Mouse (Mus musculus) E14TG2a.4 (cell line): Measurements from ENCODE around the gene Nphp1.

ENCODE experiments used
- CTCF ChIP-seq: conservative IDR thresholded peaks from 2 replicates; pipeline ENCODE4 v1.5.1; 2014; ENCODE audit warnings: low read length
- NANOG ChIP-seq: IDR thresholded peaks from 2 replicates; pipeline ENCODE4 v1.6.1; 2014; ENCODE audit warnings: borderline replicate concordance, low read length, mixed read lengths
- POU5F1 ChIP-seq: IDR thresholded peaks from 2 replicates; pipeline ENCODE4 v1.6.1; 2014; ENCODE audit warnings: low read length, borderline replicate concordance

DNA sequence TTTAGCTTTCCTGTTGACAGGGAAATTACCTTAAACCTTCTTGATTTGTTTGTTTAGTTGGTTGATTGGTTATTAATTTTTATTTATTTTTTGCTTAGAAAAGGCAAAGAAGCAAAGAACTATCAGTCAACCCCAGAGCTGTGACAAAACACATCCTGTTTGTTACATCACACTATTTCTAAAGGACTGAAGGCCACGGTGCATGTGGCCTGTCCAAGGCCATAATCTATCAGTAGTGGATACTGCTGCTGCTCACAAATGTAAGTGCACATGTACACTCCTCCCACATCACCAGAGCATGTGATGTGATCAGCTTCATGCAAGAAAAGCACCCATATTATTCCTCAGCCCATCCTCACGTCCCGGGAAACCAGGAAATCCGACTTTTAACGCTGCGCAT is 28.7 kb downstream of the Nphp1 start:
- TF ChIP-seq CTCF (no peak), NANOG (no peak), POU5F1 (no peak)
